Mouse (Mus musculus): ENCODE data around the gene Btaf1.
A peak's percentile ranks its signal among the peaks of the same experiment; 100 is the strongest.

GRCm38 (mm10) chr19:36909676-36910292 lies 16.1 kb upstream of the Btaf1 start:
- TF ChIP-seq CTCF (IDR thresholded peaks at IDR 0.05; ENCODE audit: low read depth, low read length), result peak; percentile 78
- no peak for TF ChIP-seq POLR2A (IDR thresholded peaks at IDR 0.05; ENCODE audit: insufficient read depth, low read length)
- no peak for TF ChIP-seq EP300 (IDR thresholded peaks at IDR 0.05; ENCODE audit: insufficient read depth, low read depth, low read length)

Measured in ES-Bruce4 (cell line).